8 mouse cellular contexts compared by ENCODE assay signal in the genomic region with DNA sequence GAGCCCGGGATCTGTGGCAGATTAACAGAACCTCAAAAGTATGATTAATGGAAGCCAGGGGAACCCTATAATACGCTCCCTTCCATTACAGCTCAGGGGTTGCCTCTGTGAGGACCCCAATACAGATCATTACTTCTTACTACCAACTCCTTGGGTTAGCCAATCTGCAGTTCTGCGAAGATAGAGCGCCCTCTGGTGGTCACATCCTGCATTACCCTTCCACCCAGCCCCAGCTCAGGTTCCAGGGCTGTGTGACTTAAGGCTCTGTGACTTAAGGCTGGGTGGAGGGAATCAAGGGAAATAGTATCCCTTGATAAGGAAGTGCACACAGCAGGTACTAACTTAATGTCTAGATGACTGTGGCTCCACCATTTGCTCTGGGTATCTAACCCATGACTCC. TPM values are rescaled to one million over a fixed set of nuclear protein-coding genes. Genes with fewer than 3 reads are reported as not detected.
DNase-seq lines count a peak whose midpoint lies in the region; ATAC-seq and TF ChIP-seq lines count a peak whose summit lies in the region.

No protein-coding gene starts in this region.

- ATAC-seq in forebrain, embryonic 12.5 days (ENCODE audit: low FRiP score), result peak; percentile 62

- H3K4me1 ChIP-seq in ES-E14 (ENCODE audit: control insufficient read depth in 2 of 2, insufficient read depth in 2 of 2, low read length in 2 of 2, poor library complexity in 1 of 2), result peaks cover 3 to 25% of the 10 kb centered on the region in 2 experiments; a peak in 3 of 4 replicates
- H3K4me1 ChIP-seq in forebrain, embryonic 12.5 days, result no peaks in the 10 kb centered on the region; the same call in 1 of the 2 replicates

- in situ Hi-C loops in ES-E14 (cut with MboI; ENCODE audit: low sequenced_read_pairs in 2 of 2, unreplicated experiment in 2 of 2), result no loop called here

- H3K27me3 ChIP-seq in forebrain, embryonic 12.5 days, result no peaks in the 10 kb centered on the region

- peak; percentile 75 for DNase-seq in ES-E14 (ENCODE audit: low read depth, low spot score)
- DNase-seq in brain, embryonic 14.5 days (ENCODE audit: low read depth), result peak; percentile 82
- DNase-seq in heart, postnatal 4 days, result peak; percentile 88
- DNase-seq in layer of hippocampus, adult 9-10 months (ENCODE audit: low spot score), result peak; percentile 77
- DNase-seq in lung, postnatal 4 days, result peak; percentile 60 to 82
- DNase-seq in right cerebral cortex, adult 2 months (ENCODE audit: low spot score in 2 of 2), result peak; percentile 84 to 90
- DNase-seq in urinary bladder, postnatal 25 days (ENCODE audit: low spot score), result peak; percentile 90

- peak; percentile 95 for TF ChIP-seq CTCF in brain, embryonic 14.5 days (IDR thresholded peaks at IDR 0.05; ENCODE audit: borderline replicate concordance, extremely low read depth, insufficient read depth, insufficient read length)

- H3K36me3 ChIP-seq in ES-E14 (ENCODE audit: control insufficient read depth, insufficient read depth, low read length, poor library complexity, severe bottlenecking), result peaks cover 4% of the 10 kb centered on the region; the same call in 1 of the 2 replicates
- H3K36me3 ChIP-seq in forebrain, embryonic 12.5 days (replicated peaks), result peaks cover 55% of the 10 kb centered on the region

- no peaks in the 10 kb centered on the region for H3K9me3 ChIP-seq in ES-E14 (ENCODE audit: control insufficient read depth, insufficient read depth, low read depth, low read length)
- no peaks in the 10 kb centered on the region for H3K9me3 ChIP-seq in forebrain, embryonic 12.5 days

- no peak overlapping the region for H3K4me3 ChIP-seq in ES-E14 (ENCODE audit: insufficient read depth in 1 of 2, low read depth in 1 of 2, low read length in 2 of 2, poor library complexity in 1 of 2, severe bottlenecking in 1 of 2)
- H3K4me3 ChIP-seq in forebrain, embryonic 12.5 days (replicated peaks), result no peak overlapping the region

- TF ChIP-seq POLR2A in brain, embryonic 14.5 days (IDR thresholded peaks at IDR 0.05; ENCODE audit: borderline replicate concordance, extremely low read depth, insufficient read depth, insufficient read length, poor library complexity, severe bottlenecking), result no peak

- H3K9ac ChIP-seq in ES-E14 (ENCODE audit: insufficient read depth, low read depth, low read length, poor library complexity, severe bottlenecking), result no peak overlapping the region
- H3K9ac ChIP-seq in forebrain, embryonic 12.5 days, result no peak overlapping the region

- H3K27ac ChIP-seq in ES-E14 (ENCODE audit: insufficient read depth, low read depth, low read length, poor library complexity, severe bottlenecking), result no peak overlapping the region
- H3K27ac ChIP-seq in forebrain, embryonic 12.5 days, result no peak overlapping the region

- H3K4me2 ChIP-seq in forebrain, embryonic 12.5 days, result no peak overlapping the region

- WGBS in forebrain, embryonic 12.5 days, result 24% methylated on average over 4 of the region's 4 CpGs

TF ChIP-seq in ES-E14, 5 proteins besides CTCF, POLR2A, EP300 and RAD21:
- peak; percentile 85 for TF ChIP-seq ZC3H11A (IDR thresholded peaks at IDR 0.05; ENCODE audit: borderline replicate concordance, low read depth, low read length)
- TF ChIP-seq MAFK (IDR thresholded peaks at IDR 0.05; ENCODE audit: insufficient read depth, low read depth, low read length), result no peak
- TF ChIP-seq ZNF384 (IDR thresholded peaks at IDR 0.05; ENCODE audit: low read depth, low read length), result no peak

RNA-seq across cellular contexts. Expression of a gene that starts 25.7 kb away (rescaled TPM):
- 9.4 and 13.5 TPM in 2 replicates for total RNA-seq in ES-E14 (2012; rRNA removed)
- 109 and 122 TPM in 2 replicates for polyA plus RNA-seq in brain, embryonic 14.5 days (2012; rRNA removed)
- polyA plus RNA-seq in forebrain, embryonic 12.5 days (2016; fragmentation: Nextera tagmentation; extraction: Ambion mirVana), result 43.4 and 44.9 TPM in 2 replicates
- total RNA-seq in heart, postnatal 4 days (2021), result 1 to 10 TPM in 1 of 2 experiments, under 1 TPM in 1; 0.92 to 1.8 TPM
